Mouse (Mus musculus) lung, adult 2 months (tissue): ENCODE results near the gene H2afx. TPM values are rescaled to one million over a fixed set of nuclear protein-coding genes. Genes with fewer than 3 reads are reported as not detected.
"Not testable (repeated sequence)": the region's sequence is repeated elsewhere in the genome, so short reads cannot be mapped to it uniquely, and the experiment has no call there.

Source experiments
- DNase-seq: peaks from one replicate; pipeline ENCODE4 v3.0.0; 2022
- H3K4me1 ChIP-seq: fragments of 200-500 bp; 2 replicates; pipeline ENCODE4 v1.6.1; 2011; ENCODE audit warnings: low read length; ENCODE audit not compliant: control insufficient read depth, insufficient read depth
- H3K4me3 ChIP-seq: fragments of 200-500 bp; replicated peaks from 2 replicates; pipeline ENCODE3; 2011; ENCODE audit warnings: low read depth, mild to moderate bottlenecking, control low read depth, low read length; ENCODE audit errors: extremely low read depth
- CTCF ChIP-seq: fragments of 200-500 bp; IDR thresholded peaks from 2 replicates; pipeline ENCODE4 v1.5.1; 2011; ENCODE audit warnings: mild to moderate bottlenecking, low read length, control low read depth; ENCODE audit not compliant: insufficient read depth
- POLR2A ChIP-seq: fragments of 200-500 bp; IDR thresholded peaks from 2 replicates; pipeline ENCODE4 v1.6.1; 2011; ENCODE audit warnings: low read depth, mild to moderate bottlenecking, control low read depth, low read length, borderline replicate concordance; ENCODE audit errors: extremely low read depth
- WGBS: fragments of 180-500 bp; shearing (Covaris S2); methylation state at CpG from one replicate; pipeline ENCODE4 v1.1.7; 2018; 5-methylcytosine and 5-hydroxymethylcytosine counted together
- polyA plus RNA-seq: library from polyadenylated mRNA; depleted of rRNA; stranded (reverse); fragments of >200 nt; gene quantifications from 2 replicates; pipeline ENCODE4 v1.2.3, GENCODE M21; 2012

Gene H2afx
- polyA plus RNA-seq, 1 experiment = 41.3 TPM

DNA sequence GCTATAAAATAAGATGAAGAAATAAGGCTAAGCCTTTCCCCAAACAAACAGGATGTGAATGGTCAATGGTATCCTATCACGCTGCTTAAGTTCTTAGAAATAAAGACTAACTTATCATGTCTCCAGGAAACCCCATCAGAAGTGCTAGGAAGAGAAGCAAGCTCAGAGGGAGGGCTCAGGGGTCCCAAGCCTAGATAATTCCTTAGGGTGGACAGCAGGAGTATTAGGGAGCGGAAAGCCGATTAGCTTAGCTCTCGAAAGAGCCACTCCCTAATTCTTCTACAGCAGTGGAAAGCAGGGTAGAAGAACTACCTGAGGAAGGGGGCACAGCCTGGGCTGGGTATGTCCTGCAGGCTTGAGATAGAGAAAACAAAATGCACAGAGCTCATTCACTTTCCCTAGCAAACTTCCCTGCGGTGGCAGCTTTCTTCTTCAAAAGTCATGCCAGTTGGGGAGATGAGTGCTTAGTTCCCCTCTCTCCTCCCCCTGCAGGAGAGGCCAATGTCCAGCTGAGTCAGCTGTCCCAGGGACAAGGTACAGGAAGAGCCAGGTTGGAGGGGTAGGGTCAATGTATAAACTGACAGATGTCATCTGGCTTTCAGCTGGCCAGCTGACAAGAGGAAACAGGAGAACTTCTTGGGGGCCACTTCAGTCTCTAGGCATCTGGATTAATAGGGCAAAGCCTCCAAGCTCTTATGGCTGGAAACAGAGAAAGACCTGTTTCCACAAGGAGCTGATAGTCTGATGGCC, 16.2 kb upstream of the H2afx start:
- WGBS = 39% methylated on average over 5 of the region's 5 CpGs

DNA sequence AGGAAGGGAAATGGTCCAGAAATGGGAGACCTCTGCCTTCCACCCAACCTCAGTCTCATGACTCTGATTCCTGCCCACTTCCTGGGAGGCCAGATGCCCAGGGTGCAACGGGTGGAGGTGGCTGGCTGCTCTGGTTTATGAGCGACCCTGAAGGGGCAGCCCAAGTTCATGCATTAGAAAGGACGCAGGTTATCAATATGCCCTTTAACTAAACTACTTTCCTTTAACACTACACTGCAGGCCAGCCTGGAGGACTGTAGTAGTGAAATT, 15.7 kb upstream of the H2afx start:
- Histone ChIP-seq H3K4me1 (peaks cover 16% of the 10 kb centered on the region), H3K4me3 (peak overlapping the region; percentile 26)
- no peak for DNase-seq
- TF ChIP-seq POLR2A (no peak), CTCF (no peak)
- 18% methylated on average over 3 of the region's 3 CpGs for WGBS

More for the DNA sequence above, 16.2 kb upstream of the H2afx start:
- TF ChIP-seq CTCF (no peak), POLR2A (no peak)
- DNase-seq = no peak
- Histone ChIP-seq H3K4me1 (peaks cover 16% of the 10 kb centered on the region), H3K4me3 (peak overlapping the region; percentile 34)

DNA sequence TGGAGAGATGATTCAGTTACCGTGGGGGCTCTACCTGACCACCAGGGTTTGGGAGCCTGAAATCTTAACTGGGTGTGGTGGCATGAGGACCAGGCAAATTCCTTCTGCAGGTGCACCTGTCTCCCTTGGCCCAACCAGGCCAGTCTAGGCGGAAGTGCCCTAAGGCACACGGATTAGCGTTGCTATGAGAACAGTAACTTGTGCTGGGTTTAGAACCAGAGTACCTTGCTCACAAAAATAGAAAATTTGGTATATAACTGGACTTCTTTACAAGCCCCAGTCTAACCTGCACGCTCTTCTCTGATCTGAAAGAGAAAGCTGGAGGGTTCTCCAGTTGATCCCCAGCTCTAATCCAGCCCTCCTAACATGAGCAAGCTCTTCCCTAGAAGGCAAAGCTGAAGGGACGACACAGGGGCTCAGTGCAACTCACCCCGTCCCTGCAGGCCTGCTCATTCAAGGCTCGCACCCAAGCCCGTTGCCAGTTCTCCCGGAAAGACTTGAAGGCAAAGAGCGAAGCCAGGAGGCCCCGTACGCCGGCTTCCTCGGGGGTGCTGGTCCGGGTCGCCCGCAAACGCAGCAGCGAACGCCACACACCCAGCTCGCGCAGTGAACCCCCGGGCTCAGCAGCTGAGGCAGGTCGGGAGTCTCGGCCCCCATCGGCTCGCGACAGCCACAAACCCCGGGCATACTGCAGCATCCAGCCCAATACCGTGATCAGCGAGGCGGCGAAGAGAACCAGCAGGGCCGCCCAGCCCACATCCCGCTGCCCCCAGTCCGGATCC, 15.2 kb upstream of the H2afx start:
- Histone ChIP-seq H3K4me3 (peak overlapping the region; percentile 88), H3K4me1 (peaks cover 16% of the 10 kb centered on the region)
- DNase-seq = peak; percentile 47
- 2% methylated on average over 37 of the region's 37 CpGs for WGBS
- no peak for TF ChIP-seq CTCF
- TF ChIP-seq POLR2A = no peak

DNA sequence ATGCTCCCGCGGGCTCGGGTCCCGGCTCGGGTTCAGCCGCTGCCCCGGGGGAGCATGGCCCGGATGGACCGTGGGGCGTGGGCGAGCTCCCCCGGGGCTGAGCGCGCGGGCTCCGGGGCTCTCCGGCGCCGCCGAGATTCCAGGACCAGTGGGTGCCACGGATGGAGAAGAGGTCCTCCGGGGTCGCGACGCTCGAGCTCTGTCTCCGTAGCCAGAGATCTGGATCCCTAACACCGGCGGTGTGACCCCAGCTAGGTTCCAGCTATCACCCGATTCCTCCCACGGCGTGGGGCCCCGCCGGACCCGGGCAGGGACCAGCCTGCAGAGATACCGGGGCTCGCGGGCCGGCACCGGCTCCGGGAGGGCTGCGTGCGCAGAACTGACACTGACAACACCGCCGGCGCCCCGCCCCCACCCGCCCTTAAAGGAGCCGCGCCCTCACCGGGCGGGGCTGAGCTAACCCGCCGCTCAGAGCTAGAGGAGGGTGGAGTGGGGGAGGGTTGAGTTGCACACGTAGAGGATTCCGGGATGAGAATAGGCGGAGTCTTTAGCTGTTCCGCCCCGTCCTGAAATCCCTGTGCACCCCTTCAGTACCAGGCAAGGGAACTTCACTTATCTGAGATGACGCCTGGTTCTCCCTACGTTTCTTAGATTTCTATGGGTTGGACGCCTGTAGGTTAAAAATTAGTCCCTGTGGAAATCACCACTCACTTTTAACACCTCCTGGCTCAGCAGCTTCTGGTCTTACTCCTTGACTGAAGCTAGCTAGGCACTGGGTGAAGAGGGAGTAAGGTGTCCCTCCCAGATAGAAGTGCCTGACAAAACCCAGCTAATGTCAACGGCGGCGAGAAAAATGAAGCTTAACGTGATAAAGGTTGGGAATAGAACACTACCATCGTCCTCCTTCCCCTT, 14.4 kb upstream of the H2afx start, which contains the start of gene C2cd2l:
C2cd2l (minus strand) TSS at position 399 of the 912 bp plus-strand sequence.
- peak; percentile 45; the same call in 1 of the 2 replicates for TF ChIP-seq POLR2A
- TF ChIP-seq CTCF = no peak
- H3K4me3 ChIP-seq = peak within 1 kb of the TSS; percentile 88
- WGBS = under 1% methylated on average over 67 of the region's 67 CpGs
- peak; percentile 83 for DNase-seq
- H3K4me1 ChIP-seq = peaks cover 16% of the 10 kb centered on the region

DNA sequence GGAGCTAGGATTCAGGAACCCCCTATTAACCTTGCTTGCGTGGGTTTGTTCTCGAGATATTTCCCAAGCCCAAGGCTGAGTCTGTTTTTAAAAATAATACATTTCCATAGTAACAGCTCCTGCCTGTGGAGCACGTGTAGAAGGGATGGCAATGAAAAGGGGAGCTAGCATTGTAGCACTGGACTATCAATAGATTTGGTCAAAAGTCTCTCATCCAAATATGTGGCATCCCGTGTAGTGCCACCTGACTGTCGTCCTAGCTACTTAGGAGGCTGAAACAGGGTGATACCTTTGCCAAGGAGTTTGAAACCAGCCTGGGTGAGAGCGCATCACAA, 13.7 kb upstream of the H2afx start:
- TF ChIP-seq CTCF = no peak
- Histone ChIP-seq H3K4me3 (peak overlapping the region; percentile 35), H3K4me1 (peaks cover 16% of the 10 kb centered on the region)
- 17% methylated on average over 6 of the region's 6 CpGs for WGBS
- no peak for DNase-seq

DNA sequence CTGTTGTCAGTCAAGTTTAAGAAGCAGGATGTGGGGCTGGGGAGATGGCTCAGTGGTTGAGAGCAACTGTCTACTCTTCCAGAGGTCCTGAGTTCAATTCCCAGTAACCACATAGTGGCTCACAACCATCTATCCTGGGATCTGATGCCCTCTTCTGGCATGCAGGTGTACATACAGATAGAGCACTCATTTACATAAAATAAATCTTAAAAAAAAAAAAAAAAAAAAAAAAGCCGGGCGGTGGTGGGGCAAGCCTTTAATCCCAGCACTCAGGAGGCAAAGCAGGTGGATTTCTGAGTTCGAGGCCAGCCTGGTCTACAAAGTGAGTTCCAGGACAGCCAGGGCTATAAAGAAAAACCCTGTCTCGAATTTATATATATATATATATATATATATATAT, 10.8 kb upstream of the H2afx start:
- WGBS = 70% methylated on average over 4 of the region's 4 CpGs
- not testable (repeated sequence) for DNase-seq, H3K4me3 ChIP-seq
- H3K4me1 ChIP-seq = peaks cover 14% of the 10 kb centered on the region

DNA sequence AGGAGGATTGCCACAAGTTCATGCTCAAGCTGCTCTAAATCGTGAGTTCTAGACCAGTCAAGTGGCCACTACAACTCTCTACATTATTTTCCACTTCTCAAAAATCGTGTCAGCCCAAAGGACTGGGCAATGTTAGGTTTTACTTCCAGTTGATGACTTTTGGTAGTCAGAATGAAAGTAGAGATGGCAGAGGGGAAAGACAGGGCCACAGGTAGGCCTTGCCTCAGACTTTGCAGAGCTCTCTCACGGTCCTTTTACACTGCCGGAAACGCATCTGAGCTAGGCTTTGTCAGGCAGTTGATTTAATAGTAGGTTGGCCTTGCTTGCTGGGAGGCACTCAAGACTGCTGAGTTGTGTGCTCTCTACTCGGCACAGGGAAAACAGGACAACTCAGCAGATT, 10.3 kb upstream of the H2afx start:
- 77% methylated on average over 6 of the region's 6 CpGs for WGBS
- no peak for TF ChIP-seq POLR2A
- TF ChIP-seq CTCF = no peak
- no peak for DNase-seq
- H3K4me3 ChIP-seq = no peak overlapping the region
- peaks cover 12% of the 10 kb centered on the region; the same call in 1 of the 2 replicates for H3K4me1 ChIP-seq

DNA sequence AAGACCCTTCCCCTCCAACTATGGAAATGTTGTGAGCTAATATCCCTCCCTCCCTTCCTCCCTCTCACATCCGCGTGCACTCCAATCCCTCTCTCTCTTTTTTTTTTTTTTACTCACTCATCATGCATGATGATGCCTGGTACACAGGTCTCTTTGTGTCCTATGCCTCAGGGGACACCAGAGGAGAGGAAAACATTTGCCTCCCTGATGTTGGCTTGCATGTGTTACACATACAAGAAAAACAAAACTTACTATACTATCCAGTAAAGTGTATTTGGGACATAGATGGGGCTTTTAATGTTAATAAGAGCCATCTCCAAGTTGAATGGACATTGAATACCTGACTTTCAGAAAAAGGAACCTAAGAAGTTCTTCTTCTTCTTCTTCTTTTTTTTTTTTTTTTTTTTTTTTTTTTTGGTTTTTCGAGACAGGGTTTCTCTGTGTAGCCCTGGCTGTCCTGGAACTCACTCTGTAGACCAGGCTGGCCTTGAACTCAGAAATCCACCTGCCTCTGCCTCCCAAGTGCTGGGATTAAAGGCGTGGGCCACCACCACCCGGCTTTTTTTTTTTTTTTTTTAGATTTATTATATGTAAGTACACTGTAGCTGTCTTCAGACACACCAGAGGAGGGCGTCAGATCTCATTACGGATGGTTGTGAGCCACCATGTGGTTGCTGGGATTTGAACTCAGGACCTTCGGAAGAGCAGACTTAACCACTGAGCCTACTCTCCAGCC, 9.3 kb upstream of the H2afx start:
- 63% methylated on average over 7 of the region's 8 CpGs for WGBS
- DNase-seq, H3K4me3 ChIP-seq: not testable (repeated sequence)
- H3K4me1 ChIP-seq = peaks cover 12% of the 10 kb centered on the region; the same call in 1 of the 2 replicates

DNA sequence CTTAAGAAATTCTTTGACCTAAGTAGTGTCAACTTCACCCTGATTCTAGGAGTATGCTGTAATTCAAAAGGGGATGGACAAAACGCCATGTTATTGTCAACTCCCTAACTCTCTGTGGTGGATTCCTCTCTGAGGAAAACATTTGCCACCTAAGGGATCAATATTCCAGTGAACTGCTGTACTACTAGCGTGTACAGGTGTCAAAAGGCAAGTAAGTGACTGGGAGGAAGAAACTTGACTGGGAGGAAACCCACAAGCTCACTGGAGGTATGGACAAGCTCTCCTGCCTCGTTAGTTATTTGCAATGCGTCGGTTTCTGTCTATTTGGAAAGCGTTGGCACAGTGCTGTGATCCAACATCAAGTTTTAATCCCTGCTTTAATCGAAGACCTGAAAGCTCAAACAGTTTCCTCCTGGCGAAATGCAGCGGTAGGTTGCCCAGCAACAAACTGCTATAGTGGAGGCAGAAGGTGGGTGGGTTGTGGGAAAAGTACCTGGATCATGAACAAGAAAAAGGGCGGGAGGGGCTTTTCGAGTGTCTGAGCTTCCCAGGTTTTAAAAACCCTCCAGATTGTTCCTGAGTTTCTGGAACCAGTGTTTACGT, 8.6 kb upstream of the H2afx start, which contains the start of gene Dpagt1:
Dpagt1 (plus strand) TSS at position 252 of the 603 bp plus-strand sequence.
- H3K4me1 ChIP-seq = peaks cover 8% of the 10 kb centered on the region; the same call in 1 of the 2 replicates
- peak within 1 kb of the TSS; percentile 82 for H3K4me3 ChIP-seq
- TF ChIP-seq CTCF (no peak), POLR2A (no peak)
- DNase-seq = no peak
- 2% methylated on average over 12 of the region's 12 CpGs for WGBS
